Mouse (Mus musculus): ENCODE measurements at regions not wholly inside any gene's neighbourhood (a gene's known extent, or its start where the extent isn't known, plus 50 kb on each side); places are given as distances from the start of the nearest gene placed in this dataset.

- ATAC-seq (ENCODE audit: low TSS enrichment): peak; percentile 59; the same call in 1 of the 2 replicates
Observed at GRCm38 (mm10) chr13:83023972-83024371, 479.9 kb upstream of the Mef2c start.

DNA sequence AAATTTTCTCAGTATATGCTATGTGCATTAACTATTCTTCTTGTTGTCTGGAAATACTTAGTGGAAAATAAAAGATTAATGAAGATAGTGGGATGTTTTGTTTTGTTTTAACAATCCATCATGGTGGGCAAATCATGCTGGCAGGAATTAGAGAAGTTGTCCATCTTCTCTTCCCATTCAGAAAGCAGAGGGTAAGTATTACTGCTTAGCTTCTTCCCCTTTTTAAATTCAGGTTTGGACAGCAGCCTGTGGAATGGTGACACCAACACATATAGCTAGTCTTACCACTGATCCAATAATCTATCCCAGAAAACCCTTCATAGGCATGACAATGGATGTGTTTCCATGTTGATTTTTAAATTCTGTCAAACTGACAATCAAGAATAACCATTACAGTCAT, 467.9 kb upstream of the Mef2c start:
- no peak for ATAC-seq (ENCODE audit: low TSS enrichment)

DNA sequence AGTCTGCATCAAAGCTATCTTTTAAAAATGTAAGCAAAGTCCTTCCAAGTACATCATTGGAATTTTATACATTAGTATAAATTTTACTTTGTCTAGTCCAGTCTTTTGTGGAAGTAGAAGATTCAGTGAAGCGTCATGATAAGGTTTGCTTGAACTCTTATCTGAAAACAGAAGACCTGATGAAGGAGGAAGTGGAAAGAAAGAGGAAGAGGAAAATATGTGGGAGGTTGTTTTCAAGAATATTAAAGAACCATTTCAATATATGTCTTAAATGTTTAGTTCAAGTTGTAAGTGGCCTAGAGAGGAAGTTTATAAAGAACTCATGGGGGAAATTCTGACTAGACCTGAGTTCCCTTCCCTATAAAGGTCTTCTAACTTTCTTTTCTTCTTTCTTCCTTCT, 462.3 kb upstream of the Mef2c start:
- no peak for ATAC-seq (ENCODE audit: low TSS enrichment)

GRCm38 (mm10) chr13:83045516-83045915, 458.3 kb upstream of the Mef2c start:
- ATAC-seq (ENCODE audit: low TSS enrichment): no peak

GRCm38 (mm10) chr13:83045970-83046369, 457.9 kb upstream of the Mef2c start:
- no peak for ATAC-seq (ENCODE audit: low TSS enrichment)

GRCm38 (mm10) chr13:83046571-83047123, 457.2 kb upstream of the Mef2c start:
- no peak for ATAC-seq (ENCODE audit: low TSS enrichment)

DNA sequence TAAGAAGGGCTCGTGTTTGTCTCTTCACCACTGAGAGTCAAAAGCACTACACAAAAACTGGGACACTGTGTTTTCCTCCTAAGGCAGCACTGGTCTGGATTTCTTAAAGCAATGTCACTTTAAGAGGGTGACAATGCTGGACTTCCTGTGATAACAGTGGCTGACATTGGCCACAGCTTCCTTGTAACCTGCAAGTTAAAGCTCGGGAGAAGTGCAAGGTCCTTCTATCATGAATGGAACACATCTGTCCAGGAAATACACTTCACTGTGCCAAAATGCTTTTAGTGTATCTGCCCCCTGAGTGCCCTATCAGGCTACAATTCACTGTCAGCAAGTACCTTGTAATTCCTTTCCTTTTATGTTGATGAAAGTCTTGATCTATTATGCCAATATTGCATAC, 448.0 kb upstream of the Mef2c start:
- ATAC-seq (ENCODE audit: low TSS enrichment): no peak

DNA sequence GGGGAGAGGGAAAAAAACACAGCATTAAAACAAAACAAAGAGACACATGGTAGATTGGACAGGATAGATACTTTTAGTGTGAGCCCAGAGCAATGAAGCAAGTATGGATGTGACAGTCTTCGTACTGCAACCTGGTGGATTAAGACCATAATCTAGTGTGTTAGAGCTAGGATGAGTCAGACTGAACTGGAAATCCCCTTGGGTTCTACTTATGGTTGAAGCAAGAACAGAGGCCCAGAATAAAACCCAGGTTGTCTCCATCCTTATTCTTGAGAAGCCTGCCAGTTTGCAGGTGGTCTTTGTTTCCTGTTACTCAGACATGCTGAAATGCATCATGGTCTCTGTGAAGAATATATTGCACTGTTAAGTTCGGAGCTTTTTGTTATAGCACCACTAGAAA, 447.4 kb upstream of the Mef2c start:
- no peak for ATAC-seq (ENCODE audit: low TSS enrichment)

DNA sequence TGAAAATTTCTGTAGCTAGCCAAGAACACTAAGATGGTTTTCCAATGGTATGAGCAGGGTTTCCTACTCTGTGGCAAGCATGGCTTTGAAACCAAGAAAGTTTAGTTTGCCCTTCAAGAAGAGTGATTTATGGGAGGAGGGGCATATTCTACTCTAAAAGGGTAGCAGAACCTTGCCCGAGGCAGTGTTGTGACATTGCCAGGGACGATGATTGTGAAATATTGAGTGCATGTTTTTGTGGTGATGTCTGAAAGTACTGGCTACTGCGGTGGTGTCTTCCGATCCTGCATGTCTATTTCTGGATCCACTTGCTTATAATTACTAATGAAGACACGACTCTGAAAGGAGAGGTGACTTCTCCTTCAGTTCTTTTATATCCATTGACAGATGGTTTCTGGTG, 439.1 kb upstream of the Mef2c start:
- peak; percentile 39 for ATAC-seq (ENCODE audit: low TSS enrichment)

DNA sequence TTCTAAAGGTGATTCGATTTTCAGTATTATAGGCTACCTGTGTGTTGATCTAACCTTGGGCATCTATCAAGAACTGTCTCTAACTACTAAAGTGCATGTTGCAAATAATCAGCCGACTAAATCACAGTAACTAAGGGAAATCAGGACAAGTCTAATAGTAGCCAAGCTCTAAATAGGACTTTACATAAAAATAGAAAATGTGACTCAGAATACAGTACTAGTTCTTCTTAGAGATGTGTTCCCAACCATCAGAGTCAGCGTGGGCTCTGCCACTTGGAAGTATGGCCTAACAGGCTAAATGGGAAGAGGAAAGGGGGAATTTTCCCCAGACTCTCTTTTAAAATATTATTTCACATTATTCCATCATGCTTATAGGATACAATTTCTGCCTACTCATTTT, 438.6 kb upstream of the Mef2c start:
- peak; percentile 90 for ATAC-seq (ENCODE audit: low TSS enrichment)

DNA sequence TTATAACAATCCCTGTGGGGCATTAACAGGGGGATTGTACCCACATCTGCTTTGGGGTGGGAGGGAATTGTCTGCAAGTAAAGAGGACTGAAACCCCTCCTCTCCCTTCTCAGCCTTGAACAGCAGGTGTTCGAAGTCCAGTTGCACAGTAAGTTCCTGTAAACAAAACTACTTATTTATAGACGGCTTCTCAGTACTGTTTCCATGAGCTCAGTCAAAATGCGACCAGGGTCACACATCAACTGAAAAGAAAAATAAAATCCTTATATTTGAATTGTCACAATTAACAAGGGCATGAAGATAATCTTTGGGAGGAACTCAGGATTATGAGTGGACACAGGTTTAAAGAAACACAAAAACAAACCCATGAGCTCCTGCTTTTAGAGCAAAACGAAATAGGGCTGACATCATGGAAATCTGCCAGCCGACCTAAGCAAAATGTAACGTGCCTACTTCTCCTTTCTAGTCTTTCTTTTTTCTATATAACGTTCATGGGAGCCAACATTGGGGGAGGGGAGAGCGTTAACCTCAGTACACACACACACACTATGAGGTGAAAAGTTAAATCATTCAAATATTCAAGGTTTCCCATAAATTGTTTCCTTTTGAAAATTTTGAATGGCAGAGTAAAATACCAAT, 437.6 kb upstream of the Mef2c start:
- 0 out of 2 replicates have a peak, but pooled peaks have one; percentile 18 for ATAC-seq (ENCODE audit: low TSS enrichment)

- no peak for ATAC-seq (ENCODE audit: low TSS enrichment)
Observed at GRCm38 (mm10) chr13:83067496-83067895, 436.3 kb upstream of the Mef2c start.

DNA sequence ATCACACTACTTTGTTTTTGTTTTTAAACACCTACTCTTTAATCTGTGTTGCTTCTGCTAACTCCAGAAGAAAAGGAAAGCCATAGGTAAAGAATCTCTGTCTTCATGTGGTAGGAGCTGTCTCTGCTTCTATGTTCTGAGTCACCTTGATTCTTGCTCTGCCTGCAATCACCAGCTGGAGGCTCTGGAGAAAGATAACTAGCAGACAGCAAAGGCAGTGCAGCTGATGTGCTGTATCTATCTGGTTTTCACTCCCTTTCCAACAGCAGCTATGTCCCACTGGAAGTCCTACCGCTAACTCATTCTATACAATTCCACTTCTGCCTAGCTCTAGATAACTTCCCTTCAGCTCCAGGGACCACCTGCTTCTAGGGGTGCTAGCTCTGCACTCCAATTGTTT, 435.2 kb upstream of the Mef2c start:
- ATAC-seq (ENCODE audit: low TSS enrichment): peak; percentile 82

GRCm38 (mm10) chr13:83069293-83069692, 434.5 kb upstream of the Mef2c start:
- no peak for ATAC-seq (ENCODE audit: low TSS enrichment)

GRCm38 (mm10) chr13:83072073-83072472, 431.8 kb upstream of the Mef2c start:
- ATAC-seq (ENCODE audit: low TSS enrichment): no peak

DNA sequence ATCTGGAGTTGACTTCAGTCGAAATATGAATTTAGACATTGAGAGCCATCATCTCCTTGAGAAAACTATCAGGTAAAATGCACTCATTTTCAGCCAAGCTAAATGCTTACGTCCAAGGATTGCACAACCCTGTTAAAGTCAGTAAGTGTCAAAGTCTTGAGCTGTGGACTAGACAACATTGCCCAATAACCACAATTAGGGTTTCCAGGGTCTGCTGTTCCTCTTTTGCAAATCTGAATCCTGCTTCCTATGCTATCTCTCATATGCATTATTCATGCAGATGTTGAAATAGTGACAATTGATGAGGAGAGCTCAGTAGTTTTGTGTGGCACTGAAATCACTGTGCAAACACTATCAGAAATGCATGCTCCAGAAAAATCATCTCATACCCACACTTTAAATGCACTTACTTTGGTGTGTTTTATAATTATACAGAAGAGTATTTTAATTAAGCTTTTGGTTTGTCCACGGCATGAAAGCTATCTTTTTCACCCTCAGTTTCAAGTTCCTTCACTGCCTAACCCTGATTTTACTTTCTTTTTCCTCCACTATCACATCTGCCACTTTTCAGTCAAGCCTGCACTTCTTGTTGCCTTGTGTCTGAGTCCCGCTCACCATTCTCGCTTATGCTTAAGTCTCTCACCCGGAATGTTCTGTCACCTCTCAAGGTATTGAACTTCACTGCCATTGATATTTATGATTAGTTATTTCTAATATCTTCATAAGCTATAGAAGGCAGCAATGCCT, 429.4 kb upstream of the Mef2c start:
- ATAC-seq (ENCODE audit: low TSS enrichment): no peak

DNA sequence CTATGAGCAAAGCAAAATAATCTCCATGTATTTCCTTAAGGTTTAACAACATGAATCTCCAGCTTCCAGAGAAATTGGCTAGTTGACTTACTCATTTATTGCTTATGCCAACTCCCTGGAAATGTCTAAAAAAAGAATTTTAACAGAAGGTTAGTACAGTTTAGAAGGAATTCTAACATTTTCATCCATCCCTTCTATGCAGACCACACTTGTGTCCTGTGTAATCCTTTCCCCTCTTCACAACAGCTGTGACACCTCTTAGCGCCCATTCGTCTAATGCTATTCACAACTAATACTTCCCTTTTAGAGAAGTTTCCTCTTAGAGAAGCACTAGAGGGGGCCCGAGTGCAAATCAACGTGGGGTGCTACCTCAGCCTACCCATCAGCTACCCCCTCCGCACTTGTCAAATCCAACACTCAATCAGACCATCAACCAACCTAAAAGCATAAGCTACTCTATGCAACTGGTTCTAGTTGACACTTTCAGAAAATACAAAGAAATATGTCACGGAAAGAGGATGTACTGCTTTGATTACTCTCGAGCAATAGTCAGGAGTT, 428.4 kb upstream of the Mef2c start:
- no peak for ATAC-seq (ENCODE audit: low TSS enrichment)

GRCm38 (mm10) chr13:83076611-83077010, 427.2 kb upstream of the Mef2c start:
- no peak for ATAC-seq (ENCODE audit: low TSS enrichment)

- peak; percentile 89 for ATAC-seq (ENCODE audit: low TSS enrichment)
Observed at GRCm38 (mm10) chr13:83077085-83077484, 426.7 kb upstream of the Mef2c start.

- no peak for ATAC-seq (ENCODE audit: low TSS enrichment)
Observed at GRCm38 (mm10) chr13:83079291-83079690, 424.5 kb upstream of the Mef2c start.

DNA sequence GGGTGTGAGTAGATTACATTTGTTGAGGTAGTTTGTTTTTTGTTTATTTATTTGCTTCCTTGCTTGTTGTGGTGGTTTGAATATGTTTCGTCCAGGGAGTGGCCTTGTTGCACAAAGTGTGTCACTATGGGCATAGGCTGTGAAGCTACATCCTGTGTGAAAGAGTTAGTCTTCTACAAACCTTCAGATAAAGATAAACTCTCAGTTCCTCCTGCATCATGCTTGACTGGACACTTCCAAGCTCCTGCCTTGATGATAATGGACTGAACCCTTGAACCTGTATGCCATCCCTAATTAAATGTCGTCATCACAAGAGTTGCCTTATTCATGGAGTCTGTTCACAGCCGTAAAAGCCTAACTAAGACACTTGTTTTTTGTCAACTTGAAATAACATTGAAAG, 418.9 kb upstream of the Mef2c start:
- no peak for ATAC-seq (ENCODE audit: low TSS enrichment)

GRCm38 (mm10) chr13:83099908-83100307, 403.9 kb upstream of the Mef2c start:
- peak; percentile 95 for ATAC-seq (ENCODE audit: low TSS enrichment)

DNA sequence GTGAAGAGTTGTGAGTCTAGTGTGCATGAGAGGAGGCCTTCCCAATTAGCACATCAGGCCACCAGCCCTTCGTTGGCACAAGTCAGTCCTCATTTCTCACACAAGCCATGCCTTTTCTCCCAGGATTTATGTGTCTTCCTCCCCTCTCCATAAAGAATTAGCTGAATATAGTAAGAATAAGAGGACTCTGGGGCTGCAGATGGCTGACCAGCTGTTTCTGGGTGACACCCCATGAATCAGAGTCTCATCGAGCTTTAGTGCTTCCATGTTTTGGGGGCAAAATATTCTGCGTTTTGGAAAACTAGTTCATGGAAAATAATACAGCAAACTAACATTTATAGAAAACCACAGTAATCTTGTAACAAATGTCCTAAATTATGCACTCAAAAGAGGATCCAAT, 393.2 kb upstream of the Mef2c start:
- ATAC-seq (ENCODE audit: low TSS enrichment): peak; percentile 55
